Mouse (Mus musculus): ENCODE data around the gene Jakmip3. TPM values are rescaled to one million over a fixed set of nuclear protein-coding genes. Genes with fewer than 3 reads are reported as not detected.

Jakmip3 gene
- polyA plus RNA-seq, 1 experiment from 2014 or later = 2.7 TPM

- Histone ChIP-seq H3K9ac (ENCODE audit: low read length) (no peak overlapping the region), H3K27ac (ENCODE audit: low read depth, low read length) (no peak overlapping the region), H3K4me2 (ENCODE audit: low read depth) (no peak overlapping the region), H3K27me3 (ENCODE audit: control insufficient read depth, insufficient read depth, low read length) (peaks cover 41% of the 10 kb centered on the region), H3K9me3 (ENCODE audit: control insufficient read depth, low read length) (no peaks in the 10 kb centered on the region), H3K36me3 (ENCODE audit: control insufficient read depth, insufficient read depth, low read length) (no peaks in the 10 kb centered on the region), H3K4me1 (ENCODE audit: control insufficient read depth, insufficient read depth, low read length) (no peaks in the 10 kb centered on the region), H3K4me3 (ENCODE audit: low read depth, low read length) (no peak overlapping the region)
- WGBS = 86% methylated on average over 7 of the region's 7 CpGs
- no peak for ATAC-seq (ENCODE audit: insufficient read depth, low FRiP score, low TSS enrichment)
- DNase-seq (ENCODE audit: low spot score) = no peak
Observed at GRCm38 (mm10) chr7:138938991-138939390, 1.5 kb upstream of the Jakmip3 start.

DNA sequence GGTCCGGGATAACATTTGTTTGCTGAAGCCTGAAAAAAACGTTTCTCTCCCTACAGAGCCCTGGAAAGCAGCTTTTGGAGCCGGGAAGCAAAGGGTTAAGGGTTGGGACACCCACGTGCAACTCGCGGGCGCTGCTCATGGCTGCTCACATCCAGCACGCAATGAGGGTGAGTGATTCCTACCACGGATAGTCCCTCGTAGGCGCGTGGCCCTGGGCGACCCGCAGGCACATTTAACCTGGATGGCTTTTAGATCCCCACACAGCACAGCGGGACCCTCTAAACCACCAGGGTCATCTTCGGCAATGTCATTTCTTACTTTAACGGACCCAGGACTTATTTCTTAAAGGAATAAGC is 296 bp upstream of the Jakmip3 start:
- no peak overlapping the region for H3K27ac ChIP-seq (ENCODE audit: low read depth, low read length)
- H3K9ac ChIP-seq (ENCODE audit: low read length) = no peak overlapping the region; the same call in 1 of the 2 replicates
- 2% methylated on average over 17 of the region's 17 CpGs for WGBS
- peak; percentile 51 for DNase-seq (ENCODE audit: low spot score)
- H3K9me3 ChIP-seq (ENCODE audit: control insufficient read depth, low read length) = no peaks in the 10 kb centered on the region
- peak overlapping the region; percentile 44 for H3K4me3 ChIP-seq (ENCODE audit: low read depth, low read length)
- no peaks in the 10 kb centered on the region for H3K4me1 ChIP-seq (ENCODE audit: control insufficient read depth, insufficient read depth, low read length)
- H3K4me2 ChIP-seq (ENCODE audit: low read depth) = peak overlapping the region; percentile 75
- no peak for ATAC-seq (ENCODE audit: insufficient read depth, low FRiP score, low TSS enrichment)
- H3K27me3 ChIP-seq (ENCODE audit: control insufficient read depth, insufficient read depth, low read length) = peaks cover 41% of the 10 kb centered on the region
- H3K36me3 ChIP-seq (ENCODE audit: control insufficient read depth, insufficient read depth, low read length) = no peaks in the 10 kb centered on the region

DNA sequence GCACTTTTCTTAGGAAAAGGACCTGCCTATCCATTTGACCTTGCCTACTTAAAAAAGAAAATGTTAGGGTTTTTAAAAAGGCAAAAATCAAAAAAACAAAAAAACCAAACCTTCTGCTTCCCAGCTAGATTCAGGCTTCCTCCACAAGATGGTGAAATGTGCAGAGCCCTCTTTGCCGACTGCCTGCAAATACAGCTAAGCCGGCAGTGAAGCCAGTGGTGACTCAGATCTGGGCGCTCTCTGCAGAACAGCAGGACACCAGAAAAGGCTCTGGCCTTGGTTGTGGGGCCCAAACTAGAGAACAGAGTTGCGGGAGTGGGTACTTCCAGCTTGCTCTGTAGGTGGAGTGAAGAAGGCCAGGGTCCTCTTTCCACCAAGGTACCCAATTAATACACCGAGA is 1.0 kb downstream of the Jakmip3 start:
- Histone ChIP-seq H3K4me3 (ENCODE audit: low read depth, low read length) (no peak overlapping the region), H3K27me3 (ENCODE audit: control insufficient read depth, insufficient read depth, low read length) (peaks cover 41% of the 10 kb centered on the region), H3K36me3 (ENCODE audit: control insufficient read depth, insufficient read depth, low read length) (no peaks in the 10 kb centered on the region), H3K9ac (ENCODE audit: low read length) (no peak overlapping the region), H3K27ac (ENCODE audit: low read depth, low read length) (no peak overlapping the region), H3K4me2 (ENCODE audit: low read depth) (peak overlapping the region; percentile 75; the same call in 1 of the 2 replicates), H3K4me1 (ENCODE audit: control insufficient read depth, insufficient read depth, low read length) (no peaks in the 10 kb centered on the region), H3K9me3 (ENCODE audit: control insufficient read depth, low read length) (no peaks in the 10 kb centered on the region)
- ATAC-seq (ENCODE audit: insufficient read depth, low FRiP score, low TSS enrichment) (no peak), DNase-seq (ENCODE audit: low spot score) (no peak)
- WGBS = 32% methylated on average over 5 of the region's 5 CpGs

- no peak overlapping the region for H3K4me2 ChIP-seq (ENCODE audit: low read depth)
- peaks cover 41% of the 10 kb centered on the region for H3K27me3 ChIP-seq (ENCODE audit: control insufficient read depth, insufficient read depth, low read length)
- no peaks in the 10 kb centered on the region for H3K9me3 ChIP-seq (ENCODE audit: control insufficient read depth, low read length)
- H3K9ac ChIP-seq (ENCODE audit: low read length) = no peak overlapping the region
- no peaks in the 10 kb centered on the region for H3K4me1 ChIP-seq (ENCODE audit: control insufficient read depth, insufficient read depth, low read length)
- no peak overlapping the region for H3K27ac ChIP-seq (ENCODE audit: low read depth, low read length)
- DNase-seq (ENCODE audit: low spot score) (no peak), ATAC-seq (ENCODE audit: insufficient read depth, low FRiP score, low TSS enrichment) (no peak)
- H3K36me3 ChIP-seq (ENCODE audit: control insufficient read depth, insufficient read depth, low read length) = no peaks in the 10 kb centered on the region
- 74% methylated on average over 1 of the region's 1 CpGs for WGBS
- no peak overlapping the region for H3K4me3 ChIP-seq (ENCODE audit: low read depth, low read length)
Observed at GRCm38 (mm10) chr7:138942301-138942700, 1.8 kb downstream of the Jakmip3 start.

- no peak overlapping the region for H3K9ac ChIP-seq (ENCODE audit: low read length)
- no peak overlapping the region for H3K4me3 ChIP-seq (ENCODE audit: low read depth, low read length)
- no peaks in the 10 kb centered on the region for H3K9me3 ChIP-seq (ENCODE audit: control insufficient read depth, low read length)
- H3K4me1 ChIP-seq (ENCODE audit: control insufficient read depth, insufficient read depth, low read length) = no peaks in the 10 kb centered on the region
- 55% methylated on average over 3 of the region's 3 CpGs for WGBS
- H3K4me2 ChIP-seq (ENCODE audit: low read depth) = no peak overlapping the region
- no peak overlapping the region for H3K27ac ChIP-seq (ENCODE audit: low read depth, low read length)
- H3K36me3 ChIP-seq (ENCODE audit: control insufficient read depth, insufficient read depth, low read length) = no peaks in the 10 kb centered on the region
- H3K27me3 ChIP-seq (ENCODE audit: control insufficient read depth, insufficient read depth, low read length) = peaks cover 23% of the 10 kb centered on the region
- ATAC-seq (ENCODE audit: insufficient read depth, low FRiP score, low TSS enrichment) (no peak), DNase-seq (ENCODE audit: low spot score) (no peak)
Observed at GRCm38 (mm10) chr7:138945668-138946067, 5.1 kb downstream of the Jakmip3 start.

- no peak overlapping the region for H3K4me2 ChIP-seq (ENCODE audit: low read depth)
- DNase-seq (ENCODE audit: low spot score) = no peak
- H3K36me3 ChIP-seq (ENCODE audit: control insufficient read depth, insufficient read depth, low read length) = no peaks in the 10 kb centered on the region
- 81% methylated on average over 8 of the region's 8 CpGs for WGBS
- no peak overlapping the region for H3K27ac ChIP-seq (ENCODE audit: low read depth, low read length)
- no peak overlapping the region for H3K9ac ChIP-seq (ENCODE audit: low read length)
- ATAC-seq (ENCODE audit: insufficient read depth, low FRiP score, low TSS enrichment) = no peak
- no peaks in the 10 kb centered on the region for H3K9me3 ChIP-seq (ENCODE audit: control insufficient read depth, low read length)
- H3K4me3 ChIP-seq (ENCODE audit: low read depth, low read length) = no peak overlapping the region
- peaks cover 3% of the 10 kb centered on the region for H3K27me3 ChIP-seq (ENCODE audit: control insufficient read depth, insufficient read depth, low read length)
- H3K4me1 ChIP-seq (ENCODE audit: control insufficient read depth, insufficient read depth, low read length) = no peaks in the 10 kb centered on the region
Observed at GRCm38 (mm10) chr7:138947741-138948140, 7.2 kb downstream of the Jakmip3 start.

DNA sequence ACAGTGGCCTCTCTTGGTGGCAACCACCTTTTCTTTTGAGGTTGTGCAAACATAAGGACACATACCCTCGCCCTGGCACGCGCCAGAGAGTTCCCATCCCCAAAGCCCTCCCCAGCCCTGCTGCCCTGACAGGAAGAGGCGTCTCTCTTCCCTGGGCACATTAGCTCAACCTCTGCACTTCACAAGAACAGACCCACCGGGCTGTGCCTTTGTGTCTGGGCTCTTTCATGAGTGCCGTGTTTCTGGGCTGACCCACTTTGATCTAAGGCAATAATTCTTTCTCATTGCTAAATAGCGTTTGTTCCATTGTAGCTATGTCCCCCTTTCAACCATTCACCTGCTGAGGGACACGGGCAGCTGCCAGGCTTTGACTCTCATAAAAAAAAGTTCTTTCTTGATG is 7.8 kb downstream of the Jakmip3 start:
- Histone ChIP-seq H3K4me3 (ENCODE audit: low read depth, low read length) (no peak overlapping the region), H3K9me3 (ENCODE audit: control insufficient read depth, low read length) (no peaks in the 10 kb centered on the region), H3K27me3 (ENCODE audit: control insufficient read depth, insufficient read depth, low read length) (no peaks in the 10 kb centered on the region; the same call in 1 of the 2 replicates), H3K4me1 (ENCODE audit: control insufficient read depth, insufficient read depth, low read length) (no peaks in the 10 kb centered on the region), H3K4me2 (ENCODE audit: low read depth) (no peak overlapping the region), H3K27ac (ENCODE audit: low read depth, low read length) (no peak overlapping the region), H3K36me3 (ENCODE audit: control insufficient read depth, insufficient read depth, low read length) (no peaks in the 10 kb centered on the region), H3K9ac (ENCODE audit: low read length) (no peak overlapping the region)
- DNase-seq (ENCODE audit: low spot score) (no peak), ATAC-seq (ENCODE audit: insufficient read depth, low FRiP score, low TSS enrichment) (no peak)
- WGBS = 14% methylated on average over 8 of the region's 8 CpGs

- DNase-seq (ENCODE audit: low spot score) (no peak), ATAC-seq (ENCODE audit: insufficient read depth, low FRiP score, low TSS enrichment) (no peak)
- Histone ChIP-seq H3K4me3 (ENCODE audit: low read depth, low read length) (no peak overlapping the region), H3K36me3 (ENCODE audit: control insufficient read depth, insufficient read depth, low read length) (no peaks in the 10 kb centered on the region), H3K9me3 (ENCODE audit: control insufficient read depth, low read length) (no peaks in the 10 kb centered on the region), H3K4me1 (ENCODE audit: control insufficient read depth, insufficient read depth, low read length) (no peaks in the 10 kb centered on the region), H3K27ac (ENCODE audit: low read depth, low read length) (no peak overlapping the region), H3K27me3 (ENCODE audit: control insufficient read depth, insufficient read depth, low read length) (no peaks in the 10 kb centered on the region), H3K4me2 (ENCODE audit: low read depth) (no peak overlapping the region), H3K9ac (ENCODE audit: low read length) (no peak overlapping the region)
- 88% methylated on average over 7 of the region's 7 CpGs for WGBS
Observed at GRCm38 (mm10) chr7:138955787-138956186, 15.3 kb downstream of the Jakmip3 start.

- H3K9me3 ChIP-seq (ENCODE audit: control insufficient read depth, low read length) = no peaks in the 10 kb centered on the region
- H3K36me3 ChIP-seq (ENCODE audit: control insufficient read depth, insufficient read depth, low read length) = no peaks in the 10 kb centered on the region
- DNase-seq (ENCODE audit: low spot score) (no peak), ATAC-seq (ENCODE audit: insufficient read depth, low FRiP score, low TSS enrichment) (no peak)
- H3K4me1 ChIP-seq (ENCODE audit: control insufficient read depth, insufficient read depth, low read length) = no peaks in the 10 kb centered on the region
- no peak overlapping the region for H3K9ac ChIP-seq (ENCODE audit: low read length)
- H3K4me2 ChIP-seq (ENCODE audit: low read depth) = no peak overlapping the region
- H3K27me3 ChIP-seq (ENCODE audit: control insufficient read depth, insufficient read depth, low read length) = no peaks in the 10 kb centered on the region
- H3K4me3 ChIP-seq (ENCODE audit: low read depth, low read length) = no peak overlapping the region
- no peak overlapping the region for H3K27ac ChIP-seq (ENCODE audit: low read depth, low read length)
- 81% methylated on average over 6 of the region's 6 CpGs for WGBS
Observed at GRCm38 (mm10) chr7:138957106-138957505, 16.6 kb downstream of the Jakmip3 start.

Measured in neural tube, embryonic 11.5 days (tissue).